Mouse (Mus musculus): Measurements from ENCODE around the gene Cd302.

GRCm38 (mm10) chr2:60209703-60210651 is 74.3 kb downstream of the Cd302 start, which contains the start of the genes Baz2b and March7:
- TF ChIP-seq CTCF (IDR thresholded peaks at IDR 0.05; ENCODE audit: insufficient read depth, low read length) (no peak), POLR2A (IDR thresholded peaks at IDR 0.05; ENCODE audit: borderline replicate concordance, extremely low read depth, low read depth, low read length) (peak; percentile 51; the same call in 1 of the 2 replicates)
